Mouse (Mus musculus) myocyte (in vitro differentiated cells): ENCODE measurements at regions not wholly inside any gene's neighbourhood (a gene's known extent, or its start where the extent isn't known, plus 50 kb on each side); places are given as distances from the start of the nearest gene placed in this dataset.

Experiments
- H3K27me3 ChIP-seq: one replicate; pipeline ENCODE4 v1.6.1; 2011; ENCODE audit not compliant: control insufficient read depth, insufficient read depth, insufficient read length
- H3K36me3 ChIP-seq: one replicate; pipeline ENCODE4 v1.6.1; 2011; ENCODE audit not compliant: control insufficient read depth, insufficient read depth
- H3K4me2 ChIP-seq: one replicate; pipeline ENCODE4 v1.6.1; 2011; ENCODE audit warnings: low read depth, control low read depth
- H3K4me3 ChIP-seq: one replicate; pipeline ENCODE4 v1.5.1; 2011; ENCODE audit warnings: mild to moderate bottlenecking, control low read depth, moderate library complexity
- H3K79me2 ChIP-seq: one replicate; pipeline ENCODE4 v1.6.1; 2011; ENCODE audit not compliant: control insufficient read depth, insufficient read depth
- H3ac ChIP-seq: one replicate; pipeline ENCODE4 v1.6.1; 2011; ENCODE audit not compliant: control insufficient read depth, insufficient read length
- CEBPB ChIP-seq: IDR thresholded peaks from 2 replicates; pipeline ENCODE4 v1.6.1; 2011; ENCODE audit warnings: mild to moderate bottlenecking, moderate library complexity; ENCODE audit not compliant: poor library complexity, insufficient read depth, severe bottlenecking
- E2F4 ChIP-seq: IDR thresholded peaks from one replicate; pipeline ENCODE4 v1.6.1; 2011; ENCODE audit warnings: mild to moderate bottlenecking, control low read depth, moderate library complexity; ENCODE audit not compliant: insufficient read depth
- MAX ChIP-seq: IDR thresholded peaks from one replicate; pipeline ENCODE4 v1.6.1; 2011; ENCODE audit warnings: low read depth, mild to moderate bottlenecking, control low read depth
- MYOD1 ChIP-seq, 3 experiments: IDR thresholded peaks; one replicate each; pipeline ENCODE4 v1.6.1; 2011; ENCODE audit warnings: control low read depth in 2 of 3, low read depth in 2 of 3, mild to moderate bottlenecking in 2 of 3, moderate library complexity in 1 of 3; ENCODE audit not compliant: insufficient read length in 2 of 3, control insufficient read depth in 1 of 3
- MYOG ChIP-seq, 3 experiments: IDR thresholded peaks; one replicate each; pipeline ENCODE4 v1.6.1; 2011; ENCODE audit warnings: control low read depth in 2 of 3, low read depth in 2 of 3, mild to moderate bottlenecking in 2 of 3; ENCODE audit not compliant: insufficient read length in 2 of 3, control insufficient read depth in 1 of 3, insufficient read depth in 1 of 3
- POLR2A ChIP-seq: IDR thresholded peaks from one replicate; pipeline ENCODE4 v1.6.1; 2011; ENCODE audit warnings: low read depth, mild to moderate bottlenecking, control low read depth, moderate library complexity; ENCODE audit not compliant: insufficient read length
- POLR2AphosphoS2 ChIP-seq: IDR thresholded peaks from one replicate; pipeline ENCODE4 v1.6.1; 2011; ENCODE audit warnings: low read depth, control low read depth; ENCODE audit not compliant: insufficient read length
- REST ChIP-seq: IDR thresholded peaks from one replicate; pipeline ENCODE4 v1.6.1; 2011; ENCODE audit warnings: mild to moderate bottlenecking, control low read depth, moderate library complexity; ENCODE audit not compliant: insufficient read depth, insufficient read length
- SRF ChIP-seq: IDR thresholded peaks from one replicate; pipeline ENCODE4 v1.6.1; 2011; ENCODE audit warnings: low read depth; ENCODE audit not compliant: control insufficient read depth, insufficient read length
- TCF12 ChIP-seq: IDR thresholded peaks from one replicate; pipeline ENCODE4 v1.6.1; 2011; ENCODE audit warnings: mild to moderate bottlenecking, control low read depth; ENCODE audit not compliant: poor library complexity, insufficient read depth, severe bottlenecking
- TCF3 ChIP-seq: IDR thresholded peaks from one replicate; pipeline ENCODE4 v1.6.1; 2011; ENCODE audit warnings: low read depth, control low read depth; ENCODE audit not compliant: insufficient read length
- USF1 ChIP-seq: IDR thresholded peaks from one replicate; pipeline ENCODE4 v1.6.1; 2011; ENCODE audit warnings: low read depth, mild to moderate bottlenecking, control low read depth, moderate library complexity

GRCm38 (mm10) chr15:93084967-93085617 is 189.9 kb downstream of the Gxylt1 start:
- TF ChIP-seq POLR2AphosphoS2, result no peak
- TF ChIP-seq POLR2A, result no peak
- no peak for TF ChIP-seq MAX
- no peak for TF ChIP-seq MYOG (IDR thresholded peaks at IDR 0.05; ENCODE audit: control insufficient read depth in 1 of 3, insufficient read depth in 1 of 3, insufficient read length in 2 of 3, low read depth in 2 of 3)
- no peak for TF ChIP-seq SRF
- TF ChIP-seq E2F4, result no peak
- no peak for TF ChIP-seq USF1
- no peak for TF ChIP-seq TCF12
- no peaks in the 10 kb centered on the region for H3K36me3 ChIP-seq
- H3K4me3 ChIP-seq, result no peak overlapping the region
- H3K4me2 ChIP-seq, result no peak overlapping the region
- H3K27me3 ChIP-seq, result no peaks in the 10 kb centered on the region
- H3ac ChIP-seq, result no peak overlapping the region
- no peaks in the 10 kb centered on the region for H3K79me2 ChIP-seq

- Histone ChIP-seq H3ac (no peak overlapping the region), H3K4me2 (no peak overlapping the region)
Measured at GRCm38 (mm10) chr15:93074070-93074469, 200.9 kb downstream of the Gxylt1 start.

GRCm38 (mm10) chr15:93062213-93063131 is 212.5 kb downstream of the Gxylt1 start:
- no peak for TF ChIP-seq MYOG (IDR thresholded peaks at IDR 0.05; ENCODE audit: control insufficient read depth in 1 of 3, insufficient read depth in 1 of 3, insufficient read length in 2 of 3, low read depth in 2 of 3)
- no peak for TF ChIP-seq CEBPB
- no peak for TF ChIP-seq USF1
- TF ChIP-seq TCF3, result no peak
- no peak for TF ChIP-seq MAX
- TF ChIP-seq E2F4, result no peak
- no peak for TF ChIP-seq MYOD1 (IDR thresholded peaks at IDR 0.05; ENCODE audit: control insufficient read depth in 1 of 3, insufficient read length in 2 of 3, low read depth in 2 of 3)
- TF ChIP-seq POLR2A, result no peak
- no peak for TF ChIP-seq POLR2AphosphoS2
- TF ChIP-seq SRF, result no peak
- TF ChIP-seq TCF12, result no peak
- TF ChIP-seq REST, result no peak
- Histone ChIP-seq H3K27me3 (no peaks in the 10 kb centered on the region), H3K36me3 (no peaks in the 10 kb centered on the region), H3K4me2 (no peak overlapping the region), H3K4me3 (no peak overlapping the region), H3K79me2 (no peaks in the 10 kb centered on the region), H3ac (no peak overlapping the region)

More at GRCm38 (mm10) chr15:93074070-93074469, 200.9 kb downstream of the Gxylt1 start:
- Histone ChIP-seq H3K4me3 (no peak overlapping the region), H3K27me3 (no peaks in the 10 kb centered on the region), H3K36me3 (no peaks in the 10 kb centered on the region), H3K79me2 (no peaks in the 10 kb centered on the region)
- TF ChIP-seq POLR2A (no peak), USF1 (no peak), POLR2AphosphoS2 (no peak), TCF3 (no peak), SRF (no peak), E2F4 (no peak), MAX (no peak), TCF12 (no peak), MYOD1 (IDR thresholded peaks at IDR 0.05; ENCODE audit: control insufficient read depth in 1 of 3, insufficient read length in 2 of 3, low read depth in 2 of 3) (no peak), MYOG (IDR thresholded peaks at IDR 0.05; ENCODE audit: control insufficient read depth in 1 of 3, insufficient read depth in 1 of 3, insufficient read length in 2 of 3, low read depth in 2 of 3) (no peak)

- Histone ChIP-seq H3K4me2 (no peak overlapping the region), H3K4me3 (no peak overlapping the region), H3K27me3 (no peaks in the 10 kb centered on the region), H3ac (no peak overlapping the region), H3K79me2 (no peaks in the 10 kb centered on the region), H3K36me3 (no peaks in the 10 kb centered on the region)
- no peak for TF ChIP-seq MAX
- TF ChIP-seq MYOG (IDR thresholded peaks at IDR 0.05; ENCODE audit: control insufficient read depth in 1 of 3, insufficient read depth in 1 of 3, insufficient read length in 2 of 3, low read depth in 2 of 3), result no peak
- TF ChIP-seq TCF3, result no peak
- TF ChIP-seq CEBPB, result no peak
Measured at GRCm38 (mm10) chr15:93053471-93053870, 221.5 kb downstream of the Gxylt1 start.
